Mouse (Mus musculus): ENCODE results near the gene Coq10a.
"Not testable (repeated sequence)": the region's sequence is repeated elsewhere in the genome, so short reads cannot be mapped to it uniquely, and the experiment has no call there.

Gene Coq10a

GRCm38 (mm10) chr10:128343436-128343835, 25.4 kb downstream of the Coq10a start:
- DNase-seq, result no peak

DNA sequence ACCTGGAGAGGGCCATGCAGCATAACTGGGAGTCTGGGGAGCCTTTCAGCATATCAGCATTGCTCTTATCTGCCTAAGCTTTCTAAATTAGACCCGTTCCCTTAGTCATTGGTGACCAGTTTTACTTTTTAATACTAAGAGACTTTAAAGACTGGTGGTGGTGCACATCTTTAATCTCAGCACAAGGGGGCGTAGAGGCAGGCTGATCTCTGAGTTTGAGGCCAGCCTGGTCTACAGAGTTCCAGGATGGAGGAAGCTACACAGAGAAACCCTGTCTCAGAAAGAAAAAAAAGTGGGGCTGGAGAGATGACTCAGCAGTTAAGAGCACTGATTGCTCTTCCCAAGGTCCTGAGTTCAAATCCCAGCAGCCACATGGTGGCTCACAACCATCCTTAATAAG, 28.5 kb downstream of the Coq10a start:
- no peak for DNase-seq

DNA sequence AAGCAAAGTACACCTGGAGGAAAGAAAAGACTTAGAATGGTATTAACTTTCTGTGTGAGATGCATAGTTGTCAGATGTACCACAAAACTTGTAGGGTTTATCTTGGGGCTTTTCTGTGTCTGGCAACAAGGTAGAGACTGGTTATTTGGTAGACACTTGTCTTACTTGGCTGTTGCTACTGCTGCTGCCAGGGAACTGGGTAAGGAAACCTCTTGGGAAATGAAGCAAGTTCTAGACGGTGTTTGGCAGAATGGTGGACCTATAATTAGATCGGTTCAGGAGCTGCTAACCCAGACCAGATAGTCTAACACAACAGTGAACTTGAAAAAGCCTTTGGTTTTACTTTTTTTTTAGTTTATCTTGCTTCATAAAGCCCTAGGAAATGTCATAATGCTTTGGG, 29.8 kb downstream of the Coq10a start:
- DNase-seq, result no peak

GRCm38 (mm10) chr10:128338415-128338814, 30.4 kb downstream of the Coq10a start:
- no peak for DNase-seq

DNA sequence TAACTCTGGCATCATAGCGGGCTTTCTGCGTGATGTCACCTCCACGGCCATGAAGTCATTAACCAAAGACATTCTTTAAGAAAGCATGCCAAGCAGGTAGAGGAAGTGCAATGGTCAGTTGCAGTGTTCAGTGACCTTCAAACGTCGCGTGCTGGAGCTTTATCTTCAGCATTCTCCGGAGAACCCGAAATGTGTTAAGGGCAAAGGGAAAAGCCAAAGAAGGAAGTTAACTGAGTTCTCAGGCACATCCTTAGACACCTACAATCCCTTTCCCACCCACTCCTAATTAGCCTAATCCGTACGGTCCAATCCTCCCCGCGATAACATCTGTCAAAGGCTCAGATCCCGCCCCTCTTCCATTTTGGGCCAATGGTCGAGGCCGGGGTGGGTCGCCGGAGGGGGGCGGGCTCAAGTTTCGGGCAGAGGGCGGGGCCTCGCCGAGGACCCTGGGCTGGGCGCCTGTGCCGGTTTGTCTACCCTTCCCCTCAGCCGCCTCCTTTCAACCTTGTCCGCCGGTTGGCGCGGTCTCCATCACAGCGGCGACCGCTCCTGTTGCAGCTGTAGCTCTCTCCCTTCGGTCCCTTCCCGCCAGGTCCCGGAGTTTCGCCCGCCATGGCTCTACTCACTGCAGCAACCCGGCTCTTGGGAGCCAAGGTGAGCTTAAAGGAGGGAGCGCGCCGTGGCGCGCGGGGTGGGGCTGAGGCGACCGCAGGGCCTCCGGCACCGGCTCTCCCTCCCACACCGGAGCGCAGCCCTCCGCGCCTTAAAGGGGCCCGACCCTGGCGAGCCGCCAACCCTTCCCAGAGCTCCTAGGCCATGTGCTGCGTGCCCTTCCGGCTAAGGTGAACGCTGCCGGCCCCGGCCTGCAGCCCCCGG, 31.3 kb downstream of the Coq10a start, which contains the start of gene Cs:
Gene Cs (plus strand): TSS at position 429 of the 876 bp plus-strand sequence.
- peak; percentile 98 to 99 for DNase-seq

- DNase-seq, result no peak
Measured at GRCm38 (mm10) chr10:128336597-128336996, 32.2 kb downstream of the Coq10a start.

DNA sequence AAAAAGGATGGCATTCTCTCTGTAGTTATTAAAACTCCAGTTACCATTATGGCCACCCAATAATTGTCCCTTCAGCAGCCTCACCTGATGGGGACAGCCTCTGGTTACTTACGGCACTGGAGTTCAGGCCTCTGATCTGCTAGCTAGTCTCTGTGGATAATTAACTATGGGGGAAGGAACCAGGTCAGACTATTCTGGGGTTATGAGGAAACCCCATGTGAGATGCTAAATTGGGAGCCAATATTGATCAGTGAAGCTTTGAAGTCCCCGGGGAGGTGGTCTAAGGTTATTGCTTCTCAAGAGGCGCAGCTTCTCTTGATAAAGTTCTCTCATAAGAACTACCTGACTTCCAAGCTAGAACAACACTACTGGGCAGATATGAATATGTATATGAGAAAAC, 32.6 kb downstream of the Coq10a start:
- no peak for DNase-seq

DNA sequence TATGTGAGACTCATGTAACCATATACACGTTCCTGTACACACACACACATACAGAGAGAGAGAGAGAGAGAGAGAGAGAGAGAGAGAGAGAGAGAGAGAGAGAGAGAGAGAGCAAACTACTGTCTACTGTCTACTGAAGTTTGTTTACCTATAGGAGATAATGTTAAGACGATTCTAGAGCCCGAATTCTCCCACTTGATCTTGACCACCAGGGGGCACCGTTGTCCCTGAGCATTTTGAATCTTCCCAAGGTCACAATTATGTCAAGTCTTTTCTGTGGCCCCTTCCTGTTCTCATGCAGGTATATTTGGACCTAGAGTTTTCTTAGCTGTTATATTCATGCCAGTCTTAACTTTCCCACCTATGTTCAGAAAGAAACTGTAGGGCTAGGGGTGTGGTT, 33.2 kb downstream of the Coq10a start:
- DNase-seq, result peak; percentile 87 to 88

- DNase-seq, result not testable (repeated sequence)
Measured at GRCm38 (mm10) chr10:128332358-128333249, 36.2 kb downstream of the Coq10a start.

GRCm38 (mm10) chr10:128327610-128328009, 41.2 kb downstream of the Coq10a start:
- no peak for DNase-seq

DNA sequence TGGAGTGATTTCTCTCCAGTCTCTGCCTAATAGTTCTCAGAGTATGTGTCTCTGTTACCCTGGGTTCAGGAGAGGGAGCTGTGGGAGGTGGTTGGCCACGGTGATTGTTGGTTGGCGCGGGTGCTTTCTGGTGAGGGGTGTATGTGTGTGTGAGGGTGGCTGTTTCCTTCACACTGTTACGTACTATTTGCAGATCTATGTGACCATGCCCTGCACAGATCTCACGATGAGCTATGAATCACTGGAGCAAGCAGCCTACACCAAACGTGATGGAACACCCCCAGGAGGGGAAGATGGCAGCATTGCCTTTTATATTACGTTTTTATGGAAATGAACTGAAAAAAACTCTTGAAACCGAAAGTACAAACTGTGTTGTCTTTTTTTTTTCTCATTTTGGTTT, 42.0 kb downstream of the Coq10a start:
- DNase-seq, result no peak

GRCm38 (mm10) chr10:128323516-128323915, 45.3 kb downstream of the Coq10a start:
- no peak for DNase-seq

GRCm38 (mm10) chr10:128322141-128323108, 46.4 kb downstream of the Coq10a start, which contains the start of gene Cnpy2:
Gene Cnpy2 (plus strand): TSS chr10:128322459.
- peak; percentile 92 to 95 for DNase-seq

DNA sequence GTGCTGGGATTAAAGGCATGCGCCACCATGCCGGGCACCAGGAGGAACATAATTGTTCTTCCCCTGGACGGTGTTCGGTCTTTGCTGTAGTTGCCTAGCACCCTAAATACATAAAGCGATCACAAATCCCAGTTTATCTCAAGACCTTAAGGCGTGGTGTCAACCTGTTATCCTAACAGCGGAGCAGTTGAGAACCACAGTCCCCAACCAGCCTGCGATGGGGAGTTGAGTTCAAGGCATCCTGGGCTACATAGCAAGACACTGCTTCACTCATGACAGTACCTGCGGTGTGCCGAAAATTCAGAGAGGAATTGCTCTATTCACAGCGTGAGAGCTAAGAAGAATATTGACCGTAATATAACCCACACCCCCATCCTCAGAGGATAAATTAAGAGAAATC, 47.2 kb downstream of the Coq10a start:
- DNase-seq, result peak in 1 of 2 experiments; percentile 22

DNA sequence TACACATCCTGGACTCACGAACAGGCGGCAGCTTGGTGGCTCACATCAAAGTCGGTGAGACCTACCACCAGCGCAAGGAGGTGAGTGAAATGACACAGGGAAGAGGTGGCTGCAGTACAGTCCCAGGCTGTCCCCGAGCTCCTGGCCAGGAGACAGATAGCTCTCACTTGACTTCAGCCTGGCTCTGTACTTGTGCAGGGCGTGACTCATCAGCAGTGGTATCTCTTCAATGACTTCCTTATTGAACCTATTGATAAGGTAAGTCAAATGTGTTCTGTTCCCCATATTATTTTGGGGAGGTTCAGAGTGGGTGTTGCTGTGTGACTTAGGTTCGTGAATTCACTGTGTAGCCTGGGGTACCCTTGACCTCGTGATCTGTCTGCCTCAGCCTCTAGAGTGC, 53.2 kb downstream of the Coq10a start:
- no peak for DNase-seq

Data from kidney, postnatal 4 days (tissue).